ENCODE assay signal across 7 mouse cellular contexts in the genomic region with DNA sequence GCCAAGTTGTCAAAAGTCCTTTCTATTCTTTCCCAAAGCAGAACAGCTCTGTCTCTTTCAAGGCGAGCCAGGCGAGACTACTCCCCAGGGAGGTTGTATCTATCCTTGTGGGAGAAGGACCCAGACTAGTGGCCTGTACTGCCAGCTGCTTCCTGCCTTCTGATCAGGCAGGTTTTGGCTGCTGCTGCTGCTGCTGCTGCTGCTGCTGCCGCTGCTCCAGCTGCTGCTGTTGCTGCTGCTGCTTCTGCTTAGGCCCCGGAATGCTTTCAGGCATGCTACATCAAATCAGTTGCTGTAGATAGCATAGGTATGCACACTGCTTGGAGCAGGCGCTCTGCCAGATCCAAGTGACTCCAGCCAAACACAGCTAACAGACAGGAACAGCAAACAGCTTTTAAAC.
A peak's percentile ranks its signal among the peaks of the same experiment; 100 is the strongest.
DNase-seq lines count a peak whose midpoint lies in the region; ATAC-seq lines count a peak whose summit lies in the region.

No protein-coding gene starts in this region.

- DNase-seq in MN1 (ENCODE audit: low spot score) = peak; percentile 70
- peak; percentile 50 for DNase-seq in ZHBTc4 (ENCODE audit: low read depth, low spot score)
- peak; percentile 20 to 30 for DNase-seq in heart, postnatal 14 days
- peak; percentile 88 for DNase-seq in midbrain, embryonic 11.5 days (ENCODE audit: low spot score, missing footprints)
- no peak for DNase-seq in c-Kit-positive CD71-positive TER-119-positive erythroid progenitor cells, embryonic 14.5 days (ENCODE audit: low spot score)
- DNase-seq in liver, embryonic 11.5 days (ENCODE audit: low spot score) = no peak
- DNase-seq in frontal cortex, adult 2 months (ENCODE audit: extremely low spot score in 1 of 2, low spot score in 1 of 2) = no peak

- H3K9ac ChIP-seq in midbrain, embryonic 11.5 days (ENCODE audit: low read length) = no peak overlapping the region; the same call in 1 of the 2 replicates
- no peak overlapping the region for H3K9ac ChIP-seq in liver, embryonic 11.5 days (ENCODE audit: low read depth, low read length)

- ATAC-seq in midbrain, embryonic 11.5 days (ENCODE audit: low FRiP score) = 0 out of 2 replicates have a peak, but pooled peaks have one; percentile 38
- ATAC-seq in liver, embryonic 11.5 days (replicated peaks; ENCODE audit: low FRiP score) = no peak

- no peaks in the 10 kb centered on the region for H3K36me3 ChIP-seq in midbrain, embryonic 11.5 days (ENCODE audit: control insufficient read depth, insufficient read depth, low read length)
- no peaks in the 10 kb centered on the region for H3K36me3 ChIP-seq in liver, embryonic 11.5 days (ENCODE audit: control insufficient read depth, insufficient read depth, low read length)

- WGBS in midbrain, embryonic 11.5 days = 23% methylated on average over 5 of the region's 5 CpGs
- WGBS in liver, embryonic 11.5 days = 19% methylated on average over 5 of the region's 5 CpGs

- H3K4me1 ChIP-seq in midbrain, embryonic 11.5 days (ENCODE audit: control insufficient read depth, insufficient read depth, low read length) = peaks cover 11% of the 10 kb centered on the region
- no peaks in the 10 kb centered on the region for H3K4me1 ChIP-seq in liver, embryonic 11.5 days (replicated peaks; ENCODE audit: control insufficient read depth, insufficient read depth, low read length)

- H3K4me3 ChIP-seq in midbrain, embryonic 11.5 days (ENCODE audit: low read depth, low read length) = no peak overlapping the region
- no peak overlapping the region for H3K4me3 ChIP-seq in liver, embryonic 11.5 days (ENCODE audit: low read depth, low read length)

- no peaks in the 10 kb centered on the region for H3K9me3 ChIP-seq in midbrain, embryonic 11.5 days (ENCODE audit: control insufficient read depth, low read length)
- H3K9me3 ChIP-seq in liver, embryonic 11.5 days (ENCODE audit: control insufficient read depth, low read length) = no peaks in the 10 kb centered on the region

- H3K27ac ChIP-seq in midbrain, embryonic 11.5 days (ENCODE audit: low read depth, low read length) = peak overlapping the region; percentile 22; the same call in 1 of the 2 replicates
- H3K27ac ChIP-seq in liver, embryonic 11.5 days (ENCODE audit: low read depth, low read length) = no peak overlapping the region

- intact Hi-C loops in heart, postnatal 14 days (cut with DNase I) = loop anchor here (2.0 to 5.0 kb wide), 3 partner anchors 173 to 962 kb away; no protein-coding TSS in a partner anchor

- no peak overlapping the region for H3K4me2 ChIP-seq in midbrain, embryonic 11.5 days
- H3K4me2 ChIP-seq in liver, embryonic 11.5 days = no peak overlapping the region

- no peaks in the 10 kb centered on the region for H3K27me3 ChIP-seq in midbrain, embryonic 11.5 days (ENCODE audit: control insufficient read depth, insufficient read depth, low read length)
- no peaks in the 10 kb centered on the region for H3K27me3 ChIP-seq in liver, embryonic 11.5 days (replicated peaks; ENCODE audit: control insufficient read depth, insufficient read depth, low read length)

Comparison
In these comparisons a context has a peak if more than half of its experiments do, and no peak if none do; other contexts are left out.
1. DNase-seq: peak in MN1 (single experiment), ZHBTc4 (single experiment), heart, postnatal 14 days (2 of 2) and midbrain, embryonic 11.5 days (single experiment); none in c-Kit-positive CD71-positive TER-119-positive erythroid progenitor cells, embryonic 14.5 days (single experiment), liver, embryonic 11.5 days (single experiment) and frontal cortex, adult 2 months (0 of 2).